Mouse (Mus musculus) midbrain, embryonic 11.5 days (tissue): Measurements from ENCODE around the gene Pnn. TPM values are rescaled to one million over a fixed set of nuclear protein-coding genes. Genes with fewer than 3 reads are reported as not detected.
"Not testable (repeated sequence)": the region's sequence is repeated elsewhere in the genome, so short reads cannot be mapped to it uniquely, and the experiment has no call there.

ENCODE experiments used
- ATAC-seq: fragments of 200-750 bp; cut with Nextera tagmentation; 2 replicates; pipeline ENCODE4 v1.8.0; 2017; ENCODE audit warnings: moderate TSS enrichment, moderate library complexity; ENCODE audit not compliant: low FRiP score
- DNase-seq: peaks from one replicate; pipeline ENCODE4 v3.0.0; 2015; ENCODE audit warnings: low spot score; ENCODE audit errors: missing footprints
- H3K27ac ChIP-seq: fragments of 300-500 bp; sonication (generic); 2 replicates; pipeline ENCODE4 v1.5.1; 2014; ENCODE audit warnings: low read depth, low read length
- H3K27me3 ChIP-seq: fragments of 300-500 bp; sonication (generic); 2 replicates; pipeline ENCODE4 v1.6.1; 2014; ENCODE audit warnings: mild to moderate bottlenecking, low read length, moderate library complexity, mixed read lengths; ENCODE audit not compliant: control insufficient read depth, insufficient read depth
- H3K36me3 ChIP-seq: fragments of 300-500 bp; sonication (generic); 2 replicates; pipeline ENCODE4 v1.6.1; 2014; ENCODE audit warnings: mild to moderate bottlenecking, low read length, moderate library complexity, mixed read lengths; ENCODE audit not compliant: control insufficient read depth, insufficient read depth
- H3K4me1 ChIP-seq: fragments of 300-500 bp; sonication (generic); 2 replicates; pipeline ENCODE4 v1.6.1; 2014; ENCODE audit warnings: low read length; ENCODE audit not compliant: control insufficient read depth, insufficient read depth
- H3K4me2 ChIP-seq: fragments of 300-500 bp; sonication (generic); 2 replicates; pipeline ENCODE4 v1.6.1; 2014; ENCODE audit warnings: mild to moderate bottlenecking, moderate library complexity
- H3K4me3 ChIP-seq: fragments of 300-500 bp; sonication (generic); 2 replicates; pipeline ENCODE4 v1.5.1; 2014; ENCODE audit warnings: low read depth, low read length
- H3K9ac ChIP-seq: fragments of 300-500 bp; sonication (generic); 2 replicates; pipeline ENCODE4 v1.6.1; 2014; ENCODE audit warnings: low read length
- H3K9me3 ChIP-seq: fragments of 300-500 bp; sonication (generic); 2 replicates; pipeline ENCODE4 v1.6.1; 2016; ENCODE audit warnings: low read length; ENCODE audit not compliant: control insufficient read depth
- WGBS: fragments of 180-500 bp; shearing (Covaris S2); extraction: QIAGEN DNeasy Blood & Tissue Kit; methylation state at CpG from one replicate; pipeline ENCODE4 v1.1.7; 2014; 5-methylcytosine and 5-hydroxymethylcytosine counted together
- polyA plus RNA-seq: library from polyadenylated mRNA; unstranded; fragments of >200 nt; fragmentation: Nextera tagmentation; extraction: Ambion mirVana; gene quantifications from 2 replicates; pipeline ENCODE4 v1.2.1, GENCODE M21; 2014

Gene Pnn
- polyA plus RNA-seq, 1 experiment from 2014 or later, result 97.3 TPM

DNA sequence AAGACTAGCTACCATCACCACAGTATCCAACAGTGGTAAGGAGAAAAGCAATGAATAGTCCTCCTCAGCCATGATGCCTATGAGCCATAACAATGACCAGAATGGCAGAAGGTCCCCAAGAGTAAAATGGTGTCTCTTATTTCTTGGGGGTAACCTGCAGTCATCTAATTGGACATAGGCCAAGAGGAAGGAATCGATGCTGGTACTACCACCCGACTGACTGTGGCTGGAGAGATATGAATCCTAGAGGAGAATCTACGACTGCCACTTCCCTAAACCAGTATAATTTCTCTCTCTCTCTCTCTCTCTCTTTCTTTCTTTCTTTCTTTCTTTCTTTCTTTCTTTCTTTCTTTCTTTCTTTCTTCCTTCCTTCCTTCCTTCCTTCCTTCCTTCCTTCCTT lies 14.2 kb upstream of the Pnn start:
- no peaks in the 10 kb centered on the region for H3K4me1 ChIP-seq
- no peak for ATAC-seq
- no peak overlapping the region for H3K4me3 ChIP-seq
- H3K9ac ChIP-seq, result no peak overlapping the region
- H3K27ac ChIP-seq, result no peak overlapping the region
- no peaks in the 10 kb centered on the region for H3K27me3 ChIP-seq
- H3K9me3 ChIP-seq, result no peaks in the 10 kb centered on the region
- peak; percentile 35 for DNase-seq
- H3K36me3 ChIP-seq, result peaks cover 4% of the 10 kb centered on the region; the same call in 1 of the 2 replicates
- no peak overlapping the region for H3K4me2 ChIP-seq
- WGBS, result 100% methylated on average over 3 of the region's 3 CpGs

DNA sequence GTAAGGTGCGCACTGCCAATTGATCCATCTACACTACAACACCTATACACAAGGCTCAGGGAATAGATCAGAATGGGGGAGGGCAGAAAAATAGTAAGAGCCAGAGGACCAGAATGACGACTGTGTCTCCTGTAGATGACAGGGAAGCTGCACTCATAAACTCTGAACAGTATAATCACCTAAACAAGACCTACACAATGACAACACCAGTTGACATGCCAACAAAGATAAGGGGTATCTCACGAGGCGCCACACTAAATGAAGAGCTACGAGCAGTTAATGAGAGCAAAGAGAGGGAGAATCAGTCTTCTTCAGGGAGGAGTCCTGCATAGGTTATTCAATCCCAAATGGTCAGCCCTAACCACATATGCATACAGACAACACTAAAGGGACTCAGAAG lies 13.5 kb upstream of the Pnn start:
- ATAC-seq, result no peak
- 92% methylated on average over 5 of the region's 5 CpGs for WGBS
- peaks cover 4% of the 10 kb centered on the region; the same call in 1 of the 2 replicates for H3K36me3 ChIP-seq

DNA sequence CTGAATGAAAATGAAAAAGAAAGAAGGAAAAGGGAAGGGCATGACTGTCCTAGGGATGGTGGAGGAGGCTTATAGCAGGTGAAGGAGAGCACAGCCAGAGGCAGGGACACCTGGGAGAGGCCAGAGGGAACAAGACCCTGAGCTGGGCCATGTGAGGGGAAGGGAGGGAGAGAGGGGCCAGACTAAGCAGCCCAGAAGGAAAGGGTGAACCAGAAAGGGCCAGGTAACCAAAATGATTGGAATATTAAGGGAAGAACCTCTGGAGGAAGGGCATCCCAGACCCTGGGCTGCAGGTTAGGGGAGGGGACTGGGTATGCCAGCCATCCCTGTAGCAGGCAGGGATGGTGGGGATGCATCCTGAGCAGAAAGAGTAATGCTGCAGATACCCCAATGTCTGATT lies 12.7 kb upstream of the Pnn start:
- DNase-seq (peak; percentile 53), ATAC-seq (no peak)
- Histone ChIP-seq H3K36me3 (peaks cover 6% of the 10 kb centered on the region; the same call in 1 of the 2 replicates), H3K4me1 (no peaks in the 10 kb centered on the region), H3K9ac (no peak overlapping the region), H3K27ac (no peak overlapping the region), H3K4me2 (no peak overlapping the region), H3K9me3 (no peaks in the 10 kb centered on the region), H3K4me3 (no peak overlapping the region), H3K27me3 (no peaks in the 10 kb centered on the region)

More for the DNA sequence above, 13.5 kb upstream of the Pnn start:
- H3K4me1 ChIP-seq, result no peaks in the 10 kb centered on the region
- H3K9ac ChIP-seq, result no peak overlapping the region
- no peak overlapping the region for H3K4me2 ChIP-seq
- DNase-seq, result no peak
- H3K27me3 ChIP-seq, result no peaks in the 10 kb centered on the region
- no peak overlapping the region for H3K27ac ChIP-seq
- H3K4me3 ChIP-seq, result no peak overlapping the region
- no peaks in the 10 kb centered on the region for H3K9me3 ChIP-seq

DNA sequence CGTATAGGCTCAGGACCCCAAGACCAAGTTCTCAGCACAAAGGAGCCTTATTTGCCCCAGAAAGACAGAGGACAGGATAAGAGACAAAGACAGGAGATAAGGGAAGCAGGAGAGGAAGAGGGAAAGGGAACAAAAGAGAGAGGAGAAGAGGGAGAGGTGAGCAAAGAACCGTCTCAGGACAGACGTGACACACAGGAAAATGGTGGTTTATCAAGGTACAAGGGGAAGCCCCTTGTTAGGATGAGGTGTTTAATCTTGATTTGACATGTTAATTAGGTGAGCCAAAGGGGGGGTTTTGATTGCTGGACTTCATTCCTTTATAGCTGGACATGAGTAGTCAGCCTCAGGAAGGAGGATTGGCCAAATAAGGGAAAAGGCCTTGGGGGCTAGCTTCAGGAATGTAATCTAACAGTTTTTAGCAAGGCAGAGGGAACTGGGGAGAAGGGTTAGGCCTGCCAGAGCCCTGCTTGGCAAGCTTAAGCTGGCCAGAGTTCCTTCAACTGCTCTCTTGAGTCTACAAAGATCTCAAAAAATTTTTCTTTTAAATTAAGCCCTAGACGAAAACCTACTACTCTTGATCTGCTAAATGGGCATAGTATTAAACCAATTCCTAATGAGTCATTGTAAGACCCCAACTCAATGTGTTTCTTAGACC lies 11.4 kb upstream of the Pnn start:
- DNase-seq (no peak), ATAC-seq (no peak)
- Histone ChIP-seq H3K27ac (no peak overlapping the region), H3K4me1 (peaks cover 3% of the 10 kb centered on the region), H3K27me3 (no peaks in the 10 kb centered on the region), H3K36me3 (peaks cover 6% of the 10 kb centered on the region; the same call in 1 of the 2 replicates), H3K9ac (no peak overlapping the region), H3K4me3 (no peak overlapping the region), H3K9me3 (no peaks in the 10 kb centered on the region), H3K4me2 (no peak overlapping the region)
- 89% methylated on average over 4 of the region's 4 CpGs for WGBS

DNA sequence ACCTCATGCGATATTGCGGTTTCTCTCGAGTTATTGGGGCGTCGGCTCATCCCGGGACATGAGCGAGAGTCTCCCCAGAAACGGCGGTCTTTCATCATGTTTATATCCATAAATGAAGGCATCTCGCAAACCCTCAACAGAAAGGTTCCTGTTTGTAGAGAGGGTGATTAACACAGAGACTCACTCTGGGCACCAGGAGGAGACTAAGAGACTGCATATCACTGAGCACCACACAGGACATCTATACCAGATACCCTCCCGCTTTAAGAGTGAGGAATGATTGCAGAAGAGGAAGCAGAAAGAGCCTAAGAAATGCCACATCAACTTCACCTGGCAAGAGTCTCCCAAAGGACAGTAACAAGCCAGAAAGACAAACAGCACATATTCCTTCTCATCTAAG lies 10.5 kb upstream of the Pnn start:
- no peaks in the 10 kb centered on the region for H3K9me3 ChIP-seq
- no peak overlapping the region for H3K27ac ChIP-seq
- no peak for DNase-seq
- H3K4me1 ChIP-seq, result peaks cover 5% of the 10 kb centered on the region
- no peak overlapping the region for H3K4me2 ChIP-seq
- no peak for ATAC-seq
- H3K9ac ChIP-seq, result no peak overlapping the region
- no peaks in the 10 kb centered on the region for H3K27me3 ChIP-seq
- H3K36me3 ChIP-seq, result peaks cover 6% of the 10 kb centered on the region; the same call in 1 of the 2 replicates
- H3K4me3 ChIP-seq, result no peak overlapping the region
- 98% methylated on average over 11 of the region's 11 CpGs for WGBS

DNA sequence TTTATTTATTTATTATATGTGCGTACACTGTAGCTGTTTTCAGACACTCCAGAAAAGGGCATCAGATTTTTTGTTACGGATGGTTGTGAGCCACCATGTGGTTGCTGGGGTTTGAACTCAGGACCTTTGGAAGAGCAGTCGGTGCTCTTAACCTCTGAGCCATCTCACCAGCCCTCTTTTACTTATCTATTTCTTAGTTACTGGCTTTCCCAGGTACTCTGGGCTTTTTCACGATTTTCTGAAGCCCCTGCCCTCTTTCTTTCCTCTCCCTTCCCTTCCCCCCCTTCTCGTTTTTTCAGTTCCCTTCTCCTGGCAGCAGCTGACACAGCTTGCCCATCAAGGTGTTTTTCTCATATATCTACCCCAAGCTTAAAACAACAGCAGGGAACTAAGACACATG lies 8.4 kb upstream of the Pnn start:
- not testable (repeated sequence) for H3K9ac ChIP-seq, H3K36me3 ChIP-seq, H3K4me1 ChIP-seq, H3K4me2 ChIP-seq, DNase-seq, H3K4me3 ChIP-seq, ATAC-seq, H3K27me3 ChIP-seq, H3K27ac ChIP-seq, H3K9me3 ChIP-seq
- WGBS, result 89% methylated on average over 5 of the region's 5 CpGs

DNA sequence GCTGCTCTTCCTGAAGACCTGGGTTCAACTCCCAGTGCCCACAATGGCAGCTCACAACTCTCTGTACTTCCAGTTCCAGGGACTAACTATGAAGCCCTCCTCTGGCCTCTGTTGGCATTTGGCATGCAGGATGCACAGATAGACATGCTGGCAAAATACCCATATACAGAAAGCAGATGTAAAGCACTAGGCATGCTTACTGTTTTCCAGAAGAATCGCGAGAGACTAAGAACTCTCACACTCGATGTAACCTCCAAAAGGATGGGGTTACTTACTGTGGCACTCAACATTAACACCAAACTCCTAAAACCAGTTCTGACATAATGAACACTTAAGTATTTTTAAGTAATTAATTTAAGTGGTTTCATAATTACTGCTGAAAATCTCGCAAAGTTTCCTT lies 6.4 kb upstream of the Pnn start:
- Histone ChIP-seq H3K9ac (peak overlapping the region; percentile 86), H3K9me3 (no peaks in the 10 kb centered on the region), H3K4me3 (peak overlapping the region; percentile 82), H3K4me1 (peaks cover 5% of the 10 kb centered on the region), H3K27me3 (no peaks in the 10 kb centered on the region), H3K4me2 (peak overlapping the region; percentile 56), H3K27ac (no peak overlapping the region), H3K36me3 (0 out of 2 replicates have a peak, but pooled peaks cover 2% of the 10 kb centered on the region)
- ATAC-seq (no peak), DNase-seq (peak; percentile 84)
- WGBS, result 66% methylated on average over 4 of the region's 4 CpGs

DNA sequence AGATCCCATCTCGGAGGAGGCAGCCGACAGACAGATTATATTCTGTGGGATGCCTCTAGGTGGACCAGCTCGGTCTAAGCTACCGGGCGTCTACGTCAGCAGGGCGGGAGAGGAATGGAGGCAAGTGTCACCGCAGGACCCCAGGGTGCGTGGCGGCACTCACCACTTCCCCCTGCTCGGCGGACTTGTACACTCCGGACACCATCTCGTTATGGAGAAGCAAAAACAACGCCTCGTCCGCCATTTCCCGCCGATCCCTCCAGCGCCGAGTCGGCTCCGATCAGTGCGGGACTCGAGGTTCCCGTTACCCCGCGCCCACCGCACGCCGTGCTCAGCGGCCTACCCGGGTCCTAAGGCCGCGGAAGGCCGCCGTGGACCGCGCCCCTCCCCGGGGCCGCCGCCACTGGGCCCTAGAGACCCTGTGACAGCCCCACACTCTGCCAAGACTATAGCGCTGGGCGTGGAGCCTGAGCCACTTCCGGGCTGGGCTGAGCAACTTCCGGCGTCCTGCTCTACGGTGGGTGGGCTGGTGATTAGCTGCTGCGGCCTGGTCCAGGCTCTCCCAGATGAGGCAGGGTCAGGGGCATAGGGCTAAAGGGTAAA lies 5.6 kb upstream of the Pnn start, which contains the start of gene Trappc6b:
Gene Trappc6b, minus strand, starts transcription at position 480 of the 603 bp plus-strand sequence.
- WGBS, result under 1% methylated on average over 49 of the region's 49 CpGs
- Histone ChIP-seq H3K4me2 (peak within 1 kb of the TSS; percentile 56), H3K9ac (peak within 1 kb of the TSS; percentile 86), H3K27ac (peak within 1 kb of the TSS; percentile 74), H3K36me3 (0 out of 2 replicates have a peak, but pooled peaks cover 2% of the 10 kb centered on the region), H3K9me3 (no peaks in the 10 kb centered on the region), H3K4me3 (peak within 1 kb of the TSS; percentile 82), H3K4me1 (peaks cover 5% of the 10 kb centered on the region), H3K27me3 (no peaks in the 10 kb centered on the region)
- peak; percentile 96 for DNase-seq
- peak; percentile 98 for ATAC-seq

DNA sequence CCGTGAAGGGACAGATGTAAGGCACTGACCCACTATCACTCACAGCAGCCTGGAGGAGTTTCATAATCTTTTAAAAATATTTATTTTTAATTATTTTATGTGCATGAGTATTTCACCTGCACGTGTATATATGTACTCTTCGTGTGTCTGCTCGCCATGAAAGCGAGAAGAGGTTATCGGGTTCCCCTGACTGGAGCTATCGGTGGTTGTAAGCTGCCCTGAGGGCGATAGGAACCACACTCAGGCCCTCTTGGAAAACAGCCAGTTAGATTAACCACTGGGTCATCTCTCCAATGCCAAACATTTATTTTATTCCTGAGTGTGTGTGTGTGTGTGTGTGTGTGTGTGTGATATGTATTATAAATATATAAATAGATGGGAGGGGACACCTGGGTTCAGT lies 1.8 kb upstream of the Pnn start:
- ATAC-seq, result no peak
- WGBS, result 88% methylated on average over 8 of the region's 8 CpGs

More for the DNA sequence above, 1.8 kb upstream of the Pnn start:
- H3K4me1 ChIP-seq, result peaks cover 10% of the 10 kb centered on the region
- peaks cover 5% of the 10 kb centered on the region; the same call in 1 of the 2 replicates for H3K36me3 ChIP-seq
- H3K27me3 ChIP-seq, result no peaks in the 10 kb centered on the region
- no peaks in the 10 kb centered on the region for H3K9me3 ChIP-seq
- H3K9ac ChIP-seq, result no peak overlapping the region
- DNase-seq, result no peak
- H3K27ac ChIP-seq, result no peak overlapping the region
- H3K4me2 ChIP-seq, result no peak overlapping the region
- H3K4me3 ChIP-seq, result no peak overlapping the region
